Mouse (Mus musculus): ENCODE data around the gene A1cf. TPM values are rescaled to one million over a fixed set of nuclear protein-coding genes. Genes with fewer than 3 reads are reported as not detected.

The A1cf gene
- polyA plus RNA-seq, 1 experiment from 2014 or later = not detected

DNA sequence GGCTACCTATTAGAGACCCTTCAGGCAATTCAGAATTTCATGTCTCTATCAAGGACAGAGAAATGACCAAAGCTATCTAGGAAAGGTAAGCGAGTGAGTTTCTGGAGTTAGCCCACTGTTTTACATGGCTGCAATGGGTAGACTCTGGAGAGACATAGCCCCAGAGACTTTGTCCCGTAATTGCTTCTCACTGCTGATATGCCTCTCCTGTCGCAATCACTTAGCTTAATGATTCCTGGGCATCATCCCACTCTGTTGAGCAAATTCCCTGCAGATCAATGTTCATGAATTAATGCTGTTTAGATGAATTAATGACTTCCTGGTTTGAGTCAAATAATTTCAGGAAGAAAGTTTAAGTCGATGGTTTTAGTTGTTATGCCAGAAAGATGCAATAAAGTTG is 86.1 kb downstream of the A1cf start:
- no peaks in the 10 kb centered on the region for H3K27me3 ChIP-seq
- no peaks in the 10 kb centered on the region for H3K9me3 ChIP-seq (replicated peaks)
- no peaks in the 10 kb centered on the region for H3K4me1 ChIP-seq
- no peak overlapping the region for H3K9ac ChIP-seq
- H3K4me2 ChIP-seq (replicated peaks) = no peak overlapping the region
- H3K4me3 ChIP-seq = no peak overlapping the region
- ATAC-seq (ENCODE audit: low FRiP score) = no peak
- WGBS = 91% methylated on average over 4 of the region's 4 CpGs
- no peak overlapping the region for H3K27ac ChIP-seq
- H3K36me3 ChIP-seq = no peaks in the 10 kb centered on the region

GRCm38 (mm10) chr19:31956359-31956758 is 87.8 kb downstream of the A1cf start:
- Histone ChIP-seq H3K27ac (no peak overlapping the region), H3K4me3 (no peak overlapping the region), H3K9me3 (replicated peaks) (no peaks in the 10 kb centered on the region), H3K27me3 (no peaks in the 10 kb centered on the region), H3K36me3 (no peaks in the 10 kb centered on the region), H3K4me1 (no peaks in the 10 kb centered on the region), H3K4me2 (replicated peaks) (no peak overlapping the region), H3K9ac (no peak overlapping the region)
- ATAC-seq (ENCODE audit: low FRiP score) = no peak
- WGBS = 83% methylated on average over 2 of the region's 2 CpGs

DNA sequence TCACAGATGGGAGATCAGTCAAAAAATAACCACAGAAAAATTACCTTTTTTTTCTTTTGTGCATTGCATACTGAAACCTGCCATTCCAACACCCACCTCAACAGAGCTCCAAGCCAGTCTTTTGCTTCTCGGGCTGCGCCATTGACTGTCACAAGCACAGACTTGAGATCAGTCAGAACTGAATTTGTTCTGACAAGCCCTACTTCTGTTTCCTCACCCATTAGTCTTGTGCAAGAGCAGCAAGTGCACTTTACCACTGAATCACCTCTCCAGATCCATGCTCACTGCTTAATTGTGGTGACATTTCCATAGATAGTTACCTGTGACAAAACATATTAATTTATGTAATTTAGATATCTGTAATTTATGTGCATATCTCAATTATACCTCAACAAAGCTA is 91.9 kb downstream of the A1cf start:
- no peak overlapping the region for H3K4me2 ChIP-seq (replicated peaks)

DNA sequence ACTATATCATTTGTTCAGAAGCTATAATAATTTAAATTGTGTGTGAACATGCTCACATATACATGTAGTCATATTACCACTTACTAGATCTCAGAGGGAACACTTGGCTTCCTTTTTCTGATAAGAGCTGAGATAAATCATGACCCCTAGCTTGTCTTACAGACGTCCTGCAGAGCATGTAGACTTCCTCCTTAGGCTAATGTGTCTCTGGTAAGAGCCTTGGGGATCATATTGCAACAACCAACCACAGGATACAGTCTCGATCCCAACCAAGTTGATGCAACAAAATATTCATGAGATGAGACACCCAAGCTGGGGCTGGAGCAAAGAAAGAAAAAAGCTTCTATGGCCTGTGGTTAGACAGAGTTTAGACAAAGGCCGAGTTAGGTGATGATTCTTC is 94.6 kb downstream of the A1cf start:
- no peaks in the 10 kb centered on the region for H3K27me3 ChIP-seq
- H3K36me3 ChIP-seq = no peaks in the 10 kb centered on the region
- no peak for ATAC-seq (ENCODE audit: low FRiP score)
- no peaks in the 10 kb centered on the region for H3K4me1 ChIP-seq
- H3K9ac ChIP-seq = no peak overlapping the region
- H3K4me3 ChIP-seq = no peak overlapping the region
- no peak overlapping the region for H3K4me2 ChIP-seq (replicated peaks)
- H3K27ac ChIP-seq = no peak overlapping the region
- 60% methylated on average over 3 of the region's 3 CpGs for WGBS
- no peaks in the 10 kb centered on the region for H3K9me3 ChIP-seq (replicated peaks)

More for the DNA sequence above, 91.9 kb downstream of the A1cf start:
- Histone ChIP-seq H3K4me1 (no peaks in the 10 kb centered on the region), H3K9ac (no peak overlapping the region), H3K27me3 (no peaks in the 10 kb centered on the region), H3K9me3 (replicated peaks) (no peaks in the 10 kb centered on the region), H3K27ac (no peak overlapping the region), H3K4me3 (no peak overlapping the region), H3K36me3 (no peaks in the 10 kb centered on the region)
- no peak for ATAC-seq (ENCODE audit: low FRiP score)
- WGBS = 87% methylated on average over 2 of the region's 2 CpGs

DNA sequence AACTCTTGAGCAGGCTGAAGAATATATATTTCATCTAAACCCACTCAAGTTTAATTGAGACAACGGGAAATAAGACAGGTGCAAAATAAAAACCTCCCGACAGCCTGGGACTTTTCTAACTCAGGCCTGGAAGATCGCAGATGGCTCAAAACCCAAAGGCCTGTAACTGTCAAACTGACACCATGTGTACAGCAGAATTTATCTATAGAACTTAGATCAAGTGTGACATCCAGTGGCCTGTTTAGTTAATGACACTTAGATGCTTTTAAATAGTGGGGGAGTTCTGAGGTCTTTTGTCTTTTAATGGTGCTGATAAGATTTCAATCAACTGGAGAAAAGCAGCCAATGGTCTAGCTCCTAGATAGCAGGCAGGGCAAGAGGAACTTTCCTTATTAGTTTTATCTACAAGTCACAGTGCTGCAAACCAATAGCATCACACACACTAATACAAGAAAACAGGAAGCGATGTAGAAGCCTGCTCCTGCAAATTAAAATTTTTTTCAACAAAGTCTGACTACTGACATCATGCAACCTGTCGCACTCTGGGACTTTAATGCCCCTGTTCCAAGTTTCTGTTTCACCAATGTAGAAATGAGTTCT is 99.5 kb downstream of the A1cf start:
- H3K9ac ChIP-seq = no peak overlapping the region
- no peaks in the 10 kb centered on the region for H3K36me3 ChIP-seq
- no peaks in the 10 kb centered on the region for H3K27me3 ChIP-seq
- no peak overlapping the region for H3K4me2 ChIP-seq (replicated peaks)
- H3K4me1 ChIP-seq = no peaks in the 10 kb centered on the region
- no peak overlapping the region for H3K4me3 ChIP-seq
- 74% methylated on average over 5 of the region's 5 CpGs for WGBS
- H3K9me3 ChIP-seq (replicated peaks) = no peaks in the 10 kb centered on the region
- ATAC-seq (ENCODE audit: low FRiP score) = no peak
- H3K27ac ChIP-seq = no peak overlapping the region

DNA sequence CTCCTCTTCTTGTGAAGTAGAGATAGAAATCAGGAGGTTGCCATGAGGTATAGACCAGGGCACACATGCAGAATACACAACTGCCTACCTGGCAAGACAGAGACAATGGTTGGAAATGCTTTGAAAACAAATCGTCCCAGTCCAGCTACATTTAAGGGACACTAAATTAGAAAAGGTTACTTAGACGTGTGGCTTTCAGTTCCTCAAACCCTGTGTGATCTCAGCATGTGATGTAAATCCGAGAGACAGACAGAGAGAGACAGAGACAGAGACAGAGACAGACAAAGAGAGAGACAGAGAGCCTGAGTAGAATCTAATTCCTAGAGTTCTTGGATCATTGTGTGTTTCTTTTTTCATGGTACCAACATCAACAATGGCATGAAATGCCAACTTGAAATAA is 102.8 kb downstream of the A1cf start:
- H3K9ac ChIP-seq = no peak overlapping the region
- H3K9me3 ChIP-seq (replicated peaks) = no peaks in the 10 kb centered on the region
- ATAC-seq (ENCODE audit: low FRiP score) = no peak
- 50% methylated on average over 3 of the region's 3 CpGs for WGBS
- H3K27ac ChIP-seq = no peak overlapping the region
- no peaks in the 10 kb centered on the region for H3K36me3 ChIP-seq
- H3K27me3 ChIP-seq = no peaks in the 10 kb centered on the region
- H3K4me1 ChIP-seq = no peaks in the 10 kb centered on the region
- no peak overlapping the region for H3K4me2 ChIP-seq (replicated peaks)
- H3K4me3 ChIP-seq = no peak overlapping the region

- H3K27me3 ChIP-seq = no peaks in the 10 kb centered on the region
- ATAC-seq (ENCODE audit: low FRiP score) = peak; percentile 90
- no peaks in the 10 kb centered on the region for H3K4me1 ChIP-seq
- H3K9me3 ChIP-seq (replicated peaks) = no peaks in the 10 kb centered on the region
- H3K4me2 ChIP-seq (replicated peaks) = no peak overlapping the region
- no peak overlapping the region for H3K9ac ChIP-seq
- no peak overlapping the region for H3K4me3 ChIP-seq
- 10% methylated on average over 6 of the region's 6 CpGs for WGBS
- H3K36me3 ChIP-seq = no peaks in the 10 kb centered on the region
- no peak overlapping the region for H3K27ac ChIP-seq
Observed at GRCm38 (mm10) chr19:31971998-31972397, 103.4 kb downstream of the A1cf start.

DNA sequence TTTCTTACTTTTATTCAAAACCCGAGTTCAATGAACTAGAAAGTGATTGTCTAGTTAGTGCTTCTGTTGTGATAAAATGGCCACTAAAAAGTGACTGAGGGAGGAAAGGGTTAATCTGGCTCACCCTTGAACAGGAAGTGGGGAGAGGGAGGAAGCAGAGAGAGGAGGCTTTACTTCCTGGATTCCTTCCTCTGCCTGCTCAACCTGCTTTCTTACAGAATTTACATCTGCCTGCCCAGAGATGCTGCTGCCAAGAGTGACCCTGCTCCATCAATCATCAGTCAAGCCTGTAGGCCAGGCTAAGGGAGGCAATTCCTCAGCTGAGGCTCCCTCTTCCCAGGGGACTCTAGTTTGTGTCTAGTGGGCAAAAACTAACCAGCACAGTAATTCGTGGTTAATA is 107.3 kb downstream of the A1cf start:
- 68% methylated on average over 2 of the region's 2 CpGs for WGBS
- no peaks in the 10 kb centered on the region for H3K4me1 ChIP-seq

DNA sequence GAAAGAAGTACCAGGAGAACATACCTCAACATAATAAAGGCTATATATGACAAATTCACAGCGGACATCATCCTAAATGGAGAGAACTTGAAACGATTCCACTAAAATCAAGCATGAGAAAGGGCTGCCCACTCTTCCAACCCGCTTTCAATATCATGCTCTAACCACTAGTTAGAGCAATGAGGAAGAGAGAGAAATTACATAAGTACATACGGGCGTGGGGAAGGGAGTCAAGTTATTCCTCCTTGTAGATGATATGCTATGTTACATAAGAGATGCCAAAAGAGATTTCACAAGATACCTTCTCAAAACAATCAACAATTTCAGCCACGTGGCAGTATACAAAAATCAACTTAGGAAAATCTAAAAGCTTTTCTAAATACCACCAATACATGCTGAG is 122.5 kb downstream of the A1cf start:
- no peaks in the 10 kb centered on the region for H3K4me1 ChIP-seq
- H3K9ac ChIP-seq = no peak overlapping the region

More for the DNA sequence above, 107.3 kb downstream of the A1cf start:
- Histone ChIP-seq H3K9ac (no peak overlapping the region), H3K27me3 (no peaks in the 10 kb centered on the region), H3K9me3 (replicated peaks) (no peaks in the 10 kb centered on the region), H3K36me3 (no peaks in the 10 kb centered on the region), H3K27ac (no peak overlapping the region), H3K4me2 (replicated peaks) (no peak overlapping the region), H3K4me3 (no peak overlapping the region)
- no peak for ATAC-seq (ENCODE audit: low FRiP score)

GRCm38 (mm10) chr19:31996916-31997315 is 128.4 kb downstream of the A1cf start:
- Histone ChIP-seq H3K4me3 (no peak overlapping the region), H3K9ac (no peak overlapping the region), H3K4me2 (replicated peaks) (no peak overlapping the region), H3K9me3 (replicated peaks) (no peaks in the 10 kb centered on the region), H3K27me3 (no peaks in the 10 kb centered on the region), H3K27ac (no peak overlapping the region), H3K4me1 (no peaks in the 10 kb centered on the region), H3K36me3 (no peaks in the 10 kb centered on the region)
- ATAC-seq (ENCODE audit: low FRiP score) = no peak
- 91% methylated on average over 3 of the region's 3 CpGs for WGBS

More for the DNA sequence above, 122.5 kb downstream of the A1cf start:
- Histone ChIP-seq H3K4me3 (no peak overlapping the region), H3K4me2 (replicated peaks) (no peak overlapping the region), H3K27me3 (no peaks in the 10 kb centered on the region), H3K36me3 (no peaks in the 10 kb centered on the region), H3K27ac (no peak overlapping the region), H3K9me3 (replicated peaks) (no peaks in the 10 kb centered on the region)
- no peak for ATAC-seq (ENCODE audit: low FRiP score)
- 90% methylated on average over 6 of the region's 6 CpGs for WGBS

Other genes with a start within 250 kb of the A1cf start
- gene Prkg1, start 103.7 kb upstream of the A1cf start, polyA plus RNA-seq (2016; fragmentation: Nextera tagmentation; extraction: Ambion mirVana) = 9.2 and 10.9 TPM in 2 replicates
- 0.56 and 0.76 TPM in 2 replicates for gene Asah2, start 239.4 kb downstream of the A1cf start, polyA plus RNA-seq (2016; fragmentation: Nextera tagmentation; extraction: Ambion mirVana)

Data from hindbrain, embryonic 12.5 days (tissue).